Mouse (Mus musculus) heart, postnatal 0 days (tissue): ENCODE results near the gene Paf1. TPM values are rescaled to one million over a fixed set of nuclear protein-coding genes. Genes with fewer than 3 reads are reported as not detected.

Experiments used
- ATAC-seq: fragments of 200-750 bp; cut with Nextera tagmentation; 2 replicates; pipeline ENCODE4 v1.8.0; 2017; ENCODE audit warnings: low read depth, moderate number of reproducible peaks, moderate library complexity; ENCODE audit not compliant: insufficient read depth
- DNase-seq: peaks from one replicate; pipeline ENCODE4 v3.0.0-alpha.2; 2016; ENCODE audit warnings: low spot score
- H3K27ac ChIP-seq: fragments of 300-500 bp; sonication (generic); 2 replicates; pipeline ENCODE4 v1.5.1; 2014; ENCODE audit warnings: low read depth, mild to moderate bottlenecking
- H3K27me3 ChIP-seq: fragments of 300-500 bp; sonication (generic); 2 replicates; pipeline ENCODE4 v1.6.1; 2014; ENCODE audit warnings: low read length, mixed read lengths; ENCODE audit not compliant: control insufficient read depth, insufficient read depth
- H3K36me3 ChIP-seq: fragments of 300-500 bp; sonication (generic); replicated peaks from 2 replicates; pipeline ENCODE4 v1.6.1; 2014; ENCODE audit warnings: low read length, mixed read lengths; ENCODE audit not compliant: control insufficient read depth, insufficient read depth
- H3K4me1 ChIP-seq: fragments of 300-500 bp; sonication (generic); 2 replicates; pipeline ENCODE4 v1.6.1; 2014; ENCODE audit warnings: antibody characterized with exemption; ENCODE audit not compliant: control insufficient read depth, insufficient read depth
- H3K4me2 ChIP-seq: fragments of 300-500 bp; sonication (generic); 2 replicates; pipeline ENCODE4 v1.6.1; 2014; ENCODE audit warnings: low read depth, mild to moderate bottlenecking, low read length, moderate library complexity
- H3K4me3 ChIP-seq: fragments of 300-500 bp; sonication (generic); 2 replicates; pipeline ENCODE4 v1.5.1; 2014; ENCODE audit warnings: low read depth, low read length
- H3K9ac ChIP-seq: fragments of 300-500 bp; sonication (generic); replicated peaks from 2 replicates; pipeline ENCODE4 v1.6.1; 2014; ENCODE audit warnings: low read depth, low read length, mixed read lengths
- H3K9me3 ChIP-seq: fragments of 300-500 bp; sonication (generic); replicated peaks from 2 replicates; pipeline ENCODE4 v1.6.1; 2016; ENCODE audit warnings: low read length; ENCODE audit not compliant: control insufficient read depth
- CTCF ChIP-seq: IDR thresholded peaks from 2 replicates; pipeline ENCODE4 v1.5.1; 2016; ENCODE audit warnings: antibody characterized with exemption, control low read depth, low read depth
- EP300 ChIP-seq: IDR thresholded peaks from 2 replicates; pipeline ENCODE4 v1.6.1; 2016; ENCODE audit warnings: antibody characterized with exemption, low read depth
- WGBS: fragments of 180-500 bp; shearing (Covaris S2); extraction: QIAGEN DNeasy Blood & Tissue Kit; methylation state at CpG from one replicate; pipeline ENCODE4 v1.1.7; 2014; 5-methylcytosine and 5-hydroxymethylcytosine counted together
- polyA plus RNA-seq: library from polyadenylated mRNA; unstranded; fragments of >200 nt; fragmentation: Nextera tagmentation; extraction: Ambion mirVana; gene quantifications from 2 replicates; pipeline ENCODE4 v1.2.1, GENCODE M21; 2015
- total RNA-seq: library from RNA; depleted of rRNA; stranded (reverse); fragments of >200 nt; gene quantifications from 2 replicates; pipeline ENCODE4 v1.2.3, GENCODE M21; 2014; ENCODE audit warnings: low replicate concordance

The Paf1 gene
- total and polyA plus RNA-seq, 2 experiments from 2014 or later, result 29.8 to 56.5 TPM

GRCm38 (mm10) chr7:28382347-28382951 lies 10.3 kb upstream of the Paf1 start:
- Histone ChIP-seq H3K9me3 (no peaks in the 10 kb centered on the region), H3K4me1 (peaks cover 42% of the 10 kb centered on the region), H3K4me2 (peak overlapping the region; percentile 81), H3K4me3 (peak overlapping the region; percentile 48), H3K27me3 (no peaks in the 10 kb centered on the region), H3K36me3 (peaks cover 22% of the 10 kb centered on the region), H3K27ac (peak overlapping the region; percentile 100), H3K9ac (0 out of 2 replicates have a peak overlapping the region, but pooled peaks have one; percentile 76)
- WGBS, result 27% methylated on average over 10 of the region's 12 CpGs
- TF ChIP-seq EP300 (no peak), CTCF (no peak)
- ATAC-seq (0 out of 2 replicates have a peak, but pooled peaks have one; percentile 7), DNase-seq (peak; percentile 54)

DNA sequence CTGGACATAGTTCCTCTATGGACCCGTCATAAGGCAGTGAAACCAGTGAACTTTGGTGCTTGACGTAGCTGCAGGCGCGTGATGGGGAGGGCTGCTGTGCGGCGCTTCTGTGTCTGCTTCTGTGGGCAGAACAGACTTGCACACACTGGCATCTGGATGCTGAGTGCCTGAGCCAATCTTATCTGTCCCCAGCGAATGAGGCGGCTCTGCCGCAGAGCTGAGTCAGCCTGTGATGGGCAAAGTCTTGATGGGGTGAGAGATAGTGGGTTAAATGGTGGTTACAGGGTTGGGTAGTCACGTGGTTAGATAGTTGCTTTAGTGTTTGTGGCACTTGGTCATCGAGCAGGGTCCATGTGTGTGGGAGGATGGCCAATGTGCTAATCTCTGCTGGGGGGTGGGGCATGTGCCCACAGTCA lies 9.8 kb upstream of the Paf1 start:
- Histone ChIP-seq H3K4me2 (peak overlapping the region; percentile 81), H3K9ac (peak overlapping the region; percentile 76; the same call in 1 of the 2 replicates), H3K9me3 (no peaks in the 10 kb centered on the region), H3K36me3 (peaks cover 19% of the 10 kb centered on the region), H3K4me1 (peaks cover 39% of the 10 kb centered on the region), H3K27me3 (no peaks in the 10 kb centered on the region), H3K27ac (peak overlapping the region; percentile 100), H3K4me3 (0 out of 2 replicates have a peak overlapping the region, but pooled peaks have one; percentile 3)
- ATAC-seq (peak; percentile 3; the same call in 1 of the 2 replicates), DNase-seq (peak; percentile 75)
- 11% methylated on average over 11 of the region's 11 CpGs for WGBS
- TF ChIP-seq EP300, result no peak
- no peak for TF ChIP-seq CTCF

GRCm38 (mm10) chr7:28383606-28384005 lies 9.1 kb upstream of the Paf1 start:
- Histone ChIP-seq H3K9me3 (no peaks in the 10 kb centered on the region), H3K4me1 (peaks cover 39% of the 10 kb centered on the region), H3K9ac (no peak overlapping the region; the same call in 1 of the 2 replicates), H3K27ac (peak overlapping the region; percentile 100), H3K4me3 (no peak overlapping the region), H3K4me2 (no peak overlapping the region; the same call in 1 of the 2 replicates), H3K36me3 (peaks cover 21% of the 10 kb centered on the region), H3K27me3 (no peaks in the 10 kb centered on the region)
- ATAC-seq (no peak), DNase-seq (no peak)
- WGBS, result 63% methylated on average over 4 of the region's 4 CpGs
- TF ChIP-seq CTCF (no peak), EP300 (no peak)

DNA sequence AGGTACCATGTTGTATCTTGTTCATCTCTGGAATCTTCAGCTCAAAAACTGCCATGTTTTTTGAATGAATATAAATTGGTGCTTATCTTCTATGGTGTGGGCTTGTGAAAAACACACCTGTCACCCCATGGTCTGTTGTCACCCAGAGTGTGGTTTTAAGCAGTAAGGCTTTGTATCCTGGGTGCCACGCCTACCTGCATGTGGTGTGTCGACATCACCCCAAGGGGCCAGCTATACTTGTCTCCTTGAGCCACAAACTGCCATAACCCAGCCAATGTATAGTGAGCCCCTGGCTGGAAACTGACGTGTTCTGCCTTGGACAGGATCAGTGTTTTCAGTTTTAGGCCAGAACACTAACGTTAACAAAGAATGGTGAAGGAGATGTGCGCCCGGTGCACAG lies 8.6 kb upstream of the Paf1 start:
- DNase-seq (no peak), ATAC-seq (no peak)
- peaks cover 39% of the 10 kb centered on the region for H3K4me1 ChIP-seq
- H3K4me2 ChIP-seq, result no peak overlapping the region
- peaks cover 27% of the 10 kb centered on the region for H3K36me3 ChIP-seq
- no peaks in the 10 kb centered on the region for H3K9me3 ChIP-seq
- 75% methylated on average over 6 of the region's 6 CpGs for WGBS
- TF ChIP-seq CTCF (no peak), EP300 (no peak)
- H3K27me3 ChIP-seq, result no peaks in the 10 kb centered on the region
- no peak overlapping the region for H3K9ac ChIP-seq
- H3K4me3 ChIP-seq, result no peak overlapping the region
- peak overlapping the region; percentile 100; the same call in 1 of the 2 replicates for H3K27ac ChIP-seq

GRCm38 (mm10) chr7:28385196-28385595 lies 7.6 kb upstream of the Paf1 start:
- no peak overlapping the region for H3K9ac ChIP-seq
- peaks cover 33% of the 10 kb centered on the region for H3K4me1 ChIP-seq
- 86% methylated on average over 9 of the region's 9 CpGs for WGBS
- no peak overlapping the region for H3K4me3 ChIP-seq
- no peak overlapping the region for H3K4me2 ChIP-seq
- H3K27me3 ChIP-seq, result no peaks in the 10 kb centered on the region
- H3K9me3 ChIP-seq, result no peaks in the 10 kb centered on the region
- TF ChIP-seq CTCF, result no peak
- no peak for TF ChIP-seq EP300
- ATAC-seq (no peak), DNase-seq (no peak)
- H3K27ac ChIP-seq, result peak overlapping the region; percentile 36; the same call in 1 of the 2 replicates
- H3K36me3 ChIP-seq, result peaks cover 35% of the 10 kb centered on the region
